Mouse (Mus musculus): Measurements from ENCODE around the gene Tex19.2.

- no peak for TF ChIP-seq CTCF (conservative IDR thresholded peaks at IDR 0.05; ENCODE audit: insufficient read depth, insufficient read length, low read depth, low read length)
- no peak for TF ChIP-seq POLR2A (IDR thresholded peaks at IDR 0.05; ENCODE audit: low read depth, low read length)
These were observed 16.1 kb upstream of the Tex19.2 start for GRCm38 (mm10) chr11:121134600-121134999.

All from kidney, adult 2 months (tissue).